Mouse (Mus musculus) frontal cortex, adult 2 months (tissue): ENCODE data around the gene Tdp1. TPM values are rescaled to one million over a fixed set of nuclear protein-coding genes. Genes with fewer than 3 reads are reported as not detected.
"Not testable (repeated sequence)": the region's sequence is repeated elsewhere in the genome, so short reads cannot be mapped to it uniquely, and the experiment has no call there.

Experiments used
- DNase-seq, 2 experiments: peaks; one replicate each; pipeline ENCODE4 v3.0.0; 2022; ENCODE audit warnings: low spot score in 1 of 2; ENCODE audit errors: extremely low spot score in 1 of 2
- polyA plus RNA-seq: library from polyadenylated mRNA; depleted of rRNA; stranded (reverse); fragments of >200 nt; gene quantifications from 2 replicates; pipeline ENCODE4 v1.2.3, GENCODE M21; 2012

Tdp1 gene
- polyA plus RNA-seq, 1 experiment = 23.5 TPM

DNA sequence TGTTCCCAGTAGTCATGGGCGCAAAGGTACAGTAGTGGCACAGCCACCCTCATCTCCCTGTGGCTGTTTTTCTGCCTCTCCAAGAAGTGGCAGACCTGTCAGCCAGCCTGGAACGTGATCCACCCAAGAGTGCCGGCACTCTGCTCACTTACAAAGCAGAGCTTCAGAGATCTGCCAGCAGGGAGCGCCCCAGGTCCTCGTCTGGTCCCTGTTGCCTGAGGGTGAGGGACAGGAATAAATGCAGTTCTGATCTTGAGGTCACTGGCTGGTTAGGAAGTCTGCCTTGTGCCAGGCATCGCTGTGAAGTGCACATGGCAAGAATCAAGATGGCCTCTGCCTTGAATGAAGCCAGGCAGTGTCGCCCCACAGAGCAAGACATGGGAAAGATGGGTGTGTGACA lies 68.6 kb downstream of the Tdp1 start:
- DNase-seq = peak in 1 of 2 experiments; percentile 76

DNA sequence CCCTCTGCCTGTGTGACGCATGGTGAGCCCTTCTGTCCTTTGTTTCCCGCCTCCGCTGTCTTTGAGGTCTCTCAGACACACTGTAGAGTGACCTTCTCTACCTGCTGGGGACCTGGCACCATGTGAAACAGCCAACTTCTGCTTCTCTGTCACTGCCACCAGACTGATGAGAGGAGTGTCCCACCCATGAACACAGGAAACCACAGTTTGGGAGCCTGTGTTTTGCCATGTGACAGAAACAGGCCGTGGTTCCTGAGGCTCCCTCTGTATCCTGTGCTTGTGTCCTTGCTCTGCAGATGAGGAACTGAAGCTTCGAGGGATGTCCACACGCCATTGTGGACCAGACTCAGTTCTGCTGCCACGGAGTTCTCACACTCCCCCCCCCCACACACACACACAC lies 72.1 kb downstream of the Tdp1 start:
- DNase-seq = no peak

DNA sequence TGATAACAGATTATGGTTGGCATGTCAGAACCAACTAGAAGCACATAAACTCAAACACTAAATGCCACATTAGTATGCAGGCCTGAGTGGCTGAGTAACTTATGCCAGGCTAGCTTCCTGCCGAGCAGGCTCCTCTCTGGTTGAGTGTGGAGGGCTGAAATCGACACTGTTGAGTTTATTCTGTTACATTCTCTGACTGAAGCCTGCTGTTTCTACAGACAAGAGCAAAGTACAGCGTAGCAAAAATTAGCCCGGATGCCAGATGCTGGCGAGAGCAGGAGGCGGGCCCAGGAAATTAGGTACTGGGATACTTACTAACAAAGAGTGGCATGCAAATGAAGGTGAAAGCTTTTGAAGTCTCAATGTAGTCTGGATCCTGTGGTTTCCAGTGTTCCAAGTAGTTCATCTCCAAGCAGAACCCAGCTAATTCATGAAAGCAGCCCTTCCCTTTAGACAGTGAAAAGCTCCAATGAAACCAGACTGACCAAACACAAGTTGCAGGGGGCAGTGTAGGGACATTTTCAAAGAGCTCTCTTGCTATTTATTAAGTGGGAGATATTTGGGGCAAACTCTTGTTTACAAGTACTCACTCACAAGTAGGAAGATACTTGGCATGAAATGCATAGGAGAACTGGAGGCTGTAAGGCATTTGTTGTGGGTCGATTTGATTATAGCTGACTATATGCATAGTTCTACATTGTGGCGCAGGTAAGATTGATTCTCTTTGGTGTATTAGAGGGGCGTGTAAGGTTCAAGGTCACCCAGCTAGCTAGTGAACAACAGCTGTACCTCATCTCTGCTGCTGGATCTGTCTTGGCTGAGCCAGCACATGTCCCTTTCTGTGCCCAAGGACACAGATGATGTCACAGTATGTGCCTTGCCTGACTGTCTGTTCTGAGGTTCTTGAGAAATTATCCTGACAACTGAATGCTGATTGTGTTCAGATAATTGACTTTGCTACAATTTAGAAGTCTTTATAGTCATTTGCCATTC lies 74.0 kb downstream of the Tdp1 start:
- peak in 1 of 2 experiments; percentile 51 for DNase-seq

DNA sequence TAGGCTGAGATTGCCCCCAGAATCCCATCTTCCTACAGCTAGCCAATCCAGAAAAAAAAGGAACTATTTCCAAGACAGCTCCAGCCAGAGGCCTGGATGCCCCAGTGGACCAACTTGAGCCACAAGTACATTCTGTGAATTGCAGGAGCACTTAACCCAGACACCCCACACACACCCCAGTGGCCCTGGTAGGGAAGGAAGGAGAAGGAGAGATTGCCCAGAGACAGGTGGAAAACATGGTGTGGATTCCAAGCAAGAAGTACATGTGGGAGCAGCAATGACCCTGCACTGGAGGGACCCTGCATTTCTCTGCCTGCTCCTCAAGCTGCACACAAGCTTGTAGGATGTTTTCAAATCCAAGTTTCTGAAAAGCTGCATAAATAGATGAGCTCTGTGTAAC lies 75.0 kb downstream of the Tdp1 start:
- DNase-seq = no peak

DNA sequence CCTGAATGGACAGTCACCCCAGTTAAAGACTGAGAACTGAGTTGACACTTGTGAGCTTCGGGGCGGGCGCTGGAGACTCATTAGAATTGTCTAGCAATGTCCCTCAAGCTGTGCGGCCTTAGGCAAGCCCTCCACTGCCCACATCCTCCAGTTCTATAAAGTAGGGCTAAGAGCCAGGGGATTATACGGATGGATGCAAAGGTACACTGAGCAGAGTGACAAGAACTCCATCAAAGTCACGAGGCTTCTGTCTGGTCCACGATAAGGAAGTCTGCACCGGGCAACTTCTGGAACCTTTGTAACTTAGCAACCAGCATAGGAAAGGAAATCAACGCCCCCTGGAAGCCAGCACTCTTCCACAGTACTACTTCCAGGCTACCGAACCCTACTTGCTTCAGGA lies 75.6 kb downstream of the Tdp1 start:
- DNase-seq = no peak

DNA sequence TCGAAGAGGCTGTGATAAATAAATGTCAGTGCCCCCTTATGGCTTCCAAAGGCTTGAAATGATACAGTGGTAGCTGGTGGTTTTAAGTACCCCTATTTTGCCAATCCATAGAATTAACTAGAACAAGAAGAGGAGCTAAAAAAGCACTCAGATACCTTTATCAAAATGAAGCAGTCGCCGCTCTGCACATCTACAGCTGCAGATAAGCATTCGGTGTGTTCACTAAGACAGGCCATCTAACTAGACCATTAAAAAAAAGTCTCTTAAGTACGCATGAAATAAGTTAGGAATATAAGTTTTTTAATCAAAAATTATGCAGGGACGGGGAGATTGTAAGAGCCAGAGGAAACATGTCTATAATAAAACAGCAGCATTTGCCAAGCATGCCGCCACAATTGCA lies 76.4 kb downstream of the Tdp1 start:
- no peak for DNase-seq

DNA sequence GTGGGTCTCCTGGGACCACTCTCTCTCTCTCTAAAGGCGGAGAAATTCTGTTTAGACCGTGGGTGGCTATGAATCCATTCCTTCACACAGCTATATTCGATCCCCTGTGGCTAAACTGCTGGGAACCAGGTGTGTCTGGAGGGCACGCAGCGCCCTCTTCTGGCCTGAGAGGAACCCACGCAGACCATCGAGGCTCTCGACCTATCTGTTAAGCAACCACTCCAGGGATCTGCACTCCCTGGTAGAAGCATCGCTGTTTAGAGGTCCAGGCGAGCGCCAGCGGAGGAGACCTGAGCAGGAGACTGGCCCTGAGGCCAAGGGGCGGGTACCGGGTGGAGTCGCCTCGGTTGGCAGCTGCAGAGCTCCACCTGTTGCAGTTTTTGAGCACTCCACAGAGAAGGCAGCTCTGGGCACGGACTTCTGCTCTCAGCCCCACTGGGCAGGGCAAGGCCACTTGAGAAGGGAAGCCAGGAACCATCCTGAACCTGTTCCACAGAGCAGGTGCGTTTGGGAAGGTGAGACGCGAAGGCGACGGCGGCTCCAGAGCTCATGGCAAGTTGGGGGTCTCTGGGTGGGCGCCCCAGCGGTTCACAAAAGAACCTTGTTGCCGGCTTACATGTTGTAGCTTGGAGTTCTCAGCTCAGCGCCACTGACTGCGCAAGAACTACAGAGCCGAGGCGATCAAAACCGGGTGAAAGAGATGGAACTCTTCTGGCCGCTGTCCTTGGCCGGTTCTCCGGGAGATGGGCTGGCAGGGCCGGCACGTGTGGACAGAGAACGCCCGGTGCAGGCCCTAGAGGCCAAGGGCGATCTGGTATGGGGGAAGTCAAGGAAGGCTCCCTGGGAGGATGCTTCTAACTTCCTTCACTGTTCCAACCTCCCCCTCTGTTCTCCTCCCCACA lies 80.2 kb downstream of the Tdp1 start, which contains the start of gene Kcnk13:
TSS of gene Kcnk13 (plus strand) at position 199 of the 902 bp plus-strand sequence.
- peak; percentile 57 to 88 for DNase-seq

DNA sequence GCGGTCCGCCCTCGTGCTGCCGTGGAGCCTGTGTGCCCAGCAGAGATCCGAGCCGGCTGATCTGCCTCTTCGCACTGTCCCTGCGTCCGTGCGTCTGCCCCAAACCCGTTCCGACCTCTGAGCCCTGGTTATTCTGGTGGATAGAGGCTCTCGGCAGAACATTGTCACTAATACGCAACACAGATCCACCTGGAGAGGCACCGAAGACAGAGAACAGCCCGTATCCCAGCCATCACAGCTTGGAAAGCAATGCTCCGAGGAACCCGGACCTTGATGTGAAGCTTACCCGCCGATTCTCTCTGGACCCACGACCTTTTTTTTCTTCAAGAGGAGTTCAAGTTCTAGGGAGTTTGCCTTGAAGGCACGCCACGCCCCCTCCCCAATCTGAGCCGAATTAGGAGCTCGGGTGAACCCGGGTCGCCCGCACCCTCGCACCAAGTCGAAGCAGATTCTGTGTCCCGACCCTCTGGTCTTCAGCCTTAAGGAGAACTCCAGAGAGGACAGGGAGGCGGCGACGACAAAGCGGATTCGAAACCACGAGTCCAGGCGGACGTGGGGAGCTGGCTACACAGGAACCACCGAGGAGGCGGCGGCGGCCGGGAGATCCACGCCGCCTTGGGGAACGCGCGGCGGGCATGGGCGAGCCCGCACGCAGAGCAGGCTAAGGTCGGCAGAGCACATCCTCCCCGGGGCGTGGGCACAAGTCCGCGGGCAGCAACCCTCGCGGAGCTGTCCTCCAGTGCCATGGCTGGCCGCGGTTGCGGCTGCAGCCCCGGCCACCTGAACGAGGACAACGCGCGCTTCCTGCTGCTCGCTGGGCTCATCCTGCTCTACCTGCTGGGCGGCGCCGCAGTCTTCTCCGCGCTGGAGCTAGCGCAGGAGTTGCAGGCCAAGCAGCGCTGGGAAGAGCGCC lies 81.1 kb downstream of the Tdp1 start:
- DNase-seq = peak in 1 of 2 experiments; percentile 48

DNA sequence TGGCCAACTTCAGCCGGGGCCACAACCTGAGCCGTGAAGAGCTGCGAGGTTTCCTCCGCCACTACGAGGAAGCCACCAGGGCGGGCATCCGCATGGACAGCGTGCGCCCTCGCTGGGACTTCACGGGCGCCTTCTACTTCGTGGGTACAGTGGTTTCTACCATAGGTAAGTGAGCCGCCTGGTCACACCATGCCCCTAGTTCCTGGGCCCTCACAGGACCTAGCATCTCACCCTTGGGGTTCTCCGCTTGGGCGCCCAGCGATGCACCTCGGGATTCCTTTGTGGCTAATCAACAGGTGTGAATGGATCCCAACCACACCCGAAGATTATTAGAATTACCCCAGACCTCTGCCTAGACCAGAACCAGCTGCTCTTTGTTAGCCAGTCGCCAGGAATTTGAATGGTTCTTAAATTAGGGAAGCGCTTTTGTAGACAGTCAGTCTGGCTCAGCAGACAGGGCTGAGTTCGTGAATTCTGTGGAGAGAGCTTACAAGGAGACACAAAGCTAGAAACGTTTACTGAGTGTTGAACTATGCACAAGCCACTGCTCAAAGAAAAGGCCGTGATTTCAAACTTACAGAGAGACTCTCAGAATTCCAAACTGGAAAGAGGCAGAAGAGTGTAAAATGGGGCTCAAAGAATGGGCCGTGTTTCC lies 81.9 kb downstream of the Tdp1 start:
- no peak for DNase-seq

DNA sequence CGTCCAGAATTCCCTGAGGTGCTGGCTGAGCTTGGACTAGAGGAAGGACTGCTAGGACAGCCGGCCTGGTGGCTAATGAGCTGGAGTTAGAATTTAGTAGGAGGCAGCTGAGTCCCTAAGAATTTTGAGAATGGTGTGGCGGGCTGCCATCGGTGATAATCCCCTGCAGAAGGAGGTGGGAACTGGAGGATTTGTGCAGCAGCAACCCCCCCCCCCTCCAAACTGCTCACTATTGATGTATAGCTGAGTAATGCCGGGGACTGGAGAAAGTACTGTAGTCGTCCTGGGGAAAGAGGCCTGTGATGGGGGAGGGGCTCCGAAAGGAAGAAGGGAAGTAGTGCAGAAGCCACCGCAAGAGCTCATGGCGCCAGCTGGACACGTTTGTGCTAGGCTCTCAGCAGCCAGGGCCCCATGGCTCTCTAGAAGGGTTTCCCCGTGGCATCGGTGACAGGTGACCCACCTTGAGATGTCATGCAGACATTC lies 82.6 kb downstream of the Tdp1 start:
- DNase-seq = no peak

DNA sequence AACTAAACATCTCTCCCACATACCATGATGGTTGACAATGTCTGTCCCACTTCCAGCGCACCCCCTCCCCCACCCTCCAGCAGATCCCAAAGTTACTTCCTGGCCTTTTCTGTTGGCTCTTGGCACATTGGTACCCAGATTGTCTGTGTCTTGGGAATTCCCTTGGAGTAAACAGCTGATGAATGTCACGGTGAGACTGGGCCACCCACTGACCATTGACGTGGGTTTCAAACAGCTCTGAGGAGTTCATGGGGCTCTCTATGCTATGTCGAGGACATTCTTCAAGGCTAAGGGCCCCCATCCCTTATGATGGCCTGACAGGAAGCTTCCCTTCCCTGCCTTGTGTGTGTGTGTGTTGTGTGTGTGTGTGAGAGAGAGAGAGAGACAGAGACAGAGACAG lies 85.6 kb downstream of the Tdp1 start:
- no peak for DNase-seq

DNA sequence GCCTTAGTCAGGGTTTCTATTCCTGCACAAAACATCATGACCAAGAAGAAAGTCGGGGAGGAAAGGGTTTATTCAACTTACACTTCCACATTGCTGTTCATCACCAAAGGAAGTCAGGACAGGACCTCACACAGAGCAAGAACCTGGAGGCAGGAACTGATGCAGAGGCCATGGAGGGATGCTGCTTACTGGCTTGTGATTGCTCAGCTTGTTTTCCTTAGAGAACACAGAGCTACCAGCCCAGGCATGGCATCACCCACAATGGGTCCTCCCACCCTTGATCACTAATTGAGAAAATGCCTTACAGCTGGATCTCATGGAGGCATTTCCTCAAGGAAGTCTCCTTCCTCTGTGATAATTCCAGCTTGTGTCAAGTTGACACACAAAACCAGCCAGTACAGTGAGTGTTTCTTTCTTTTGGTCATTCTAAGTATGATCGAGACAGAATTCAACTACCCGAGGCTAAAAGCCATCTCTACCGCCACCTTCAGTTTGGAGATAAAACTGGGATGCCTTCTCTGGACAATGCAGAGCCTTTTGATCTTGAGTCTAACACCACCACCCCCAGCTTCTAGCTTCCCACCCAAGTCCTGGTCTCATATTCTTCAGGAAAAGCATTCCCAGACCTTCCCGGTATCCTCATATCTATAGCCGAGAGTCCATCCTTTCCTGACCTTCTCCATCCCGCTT lies 87.0 kb downstream of the Tdp1 start:
- DNase-seq = not testable (repeated sequence)

DNA sequence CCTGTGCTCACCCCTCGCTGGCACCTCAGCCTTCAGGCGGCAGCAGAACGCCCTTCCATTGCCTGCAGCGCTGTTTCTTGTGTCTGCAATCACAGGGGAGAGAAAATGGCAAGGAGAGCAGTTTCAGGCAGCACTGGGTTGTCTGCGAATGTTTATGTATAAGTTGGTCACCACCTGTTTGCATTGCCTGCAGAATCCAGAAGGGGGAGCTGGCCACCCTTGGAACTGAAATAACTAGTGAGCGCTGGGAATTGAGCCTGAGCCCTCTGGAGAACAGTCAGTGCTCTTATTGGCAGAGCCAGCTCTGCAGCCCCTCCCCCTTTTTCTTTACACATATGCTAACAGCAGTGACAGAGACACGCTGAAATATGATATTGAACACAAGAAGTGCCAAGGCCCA lies 88.5 kb downstream of the Tdp1 start:
- DNase-seq = no peak

DNA sequence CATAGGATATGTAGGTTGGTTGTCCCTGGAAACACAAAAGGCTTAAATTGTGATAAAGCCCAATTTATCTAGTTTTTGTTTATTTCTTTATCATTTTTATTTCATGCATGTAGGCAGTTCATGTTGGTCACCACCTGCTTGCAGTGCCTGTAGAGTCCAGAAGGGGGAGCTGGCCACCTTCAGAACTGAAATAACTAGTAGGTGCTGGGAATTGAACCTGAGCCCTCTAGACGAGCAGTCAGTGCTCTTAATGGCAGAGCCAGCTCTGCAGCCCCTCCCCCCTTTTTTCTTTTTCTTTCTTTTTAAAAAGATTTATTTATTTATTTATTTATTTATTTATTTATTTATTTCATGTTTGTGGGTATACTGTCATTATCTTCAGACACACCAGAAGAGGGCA lies 89.3 kb downstream of the Tdp1 start:
- DNase-seq = no peak

DNA sequence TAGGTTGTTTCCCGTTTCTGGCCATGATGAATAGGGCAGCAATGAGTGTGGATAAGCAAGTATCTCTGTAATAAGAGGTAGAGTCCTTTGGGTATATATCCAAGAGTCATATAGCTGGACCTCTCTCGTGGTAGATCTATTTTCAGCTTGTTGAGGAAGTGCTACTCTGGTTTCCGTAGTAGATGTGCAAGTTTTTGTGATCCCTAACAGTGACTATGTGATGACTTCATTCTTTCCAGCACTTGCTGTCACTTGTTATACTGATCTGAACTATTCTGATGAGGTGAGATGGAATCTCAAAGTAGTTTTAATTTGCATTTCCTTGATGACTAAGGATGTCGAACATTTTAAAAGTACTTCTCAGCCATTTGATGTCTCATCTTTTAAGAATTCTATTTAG lies 95.2 kb downstream of the Tdp1 start:
- DNase-seq = no peak

DNA sequence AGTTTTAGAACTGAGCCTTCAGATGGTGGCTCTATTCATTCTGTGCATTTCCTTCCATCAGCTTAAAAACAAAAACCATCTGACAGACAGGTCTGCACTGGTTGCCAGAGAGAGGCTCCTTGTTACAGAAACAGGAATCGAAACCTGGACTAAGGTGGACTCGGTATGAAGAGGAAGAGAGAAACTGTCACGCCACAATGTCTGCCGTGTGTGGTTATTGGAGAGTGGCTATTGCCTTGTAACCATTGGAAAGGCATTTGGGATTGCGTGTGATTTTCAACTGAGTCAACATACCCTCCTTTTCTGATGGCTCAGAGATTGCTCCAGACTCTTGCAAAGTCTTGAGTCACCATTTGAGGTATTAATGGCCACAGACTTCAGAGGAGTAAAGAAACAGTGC lies 102.5 kb downstream of the Tdp1 start:
- DNase-seq = no peak

DNA sequence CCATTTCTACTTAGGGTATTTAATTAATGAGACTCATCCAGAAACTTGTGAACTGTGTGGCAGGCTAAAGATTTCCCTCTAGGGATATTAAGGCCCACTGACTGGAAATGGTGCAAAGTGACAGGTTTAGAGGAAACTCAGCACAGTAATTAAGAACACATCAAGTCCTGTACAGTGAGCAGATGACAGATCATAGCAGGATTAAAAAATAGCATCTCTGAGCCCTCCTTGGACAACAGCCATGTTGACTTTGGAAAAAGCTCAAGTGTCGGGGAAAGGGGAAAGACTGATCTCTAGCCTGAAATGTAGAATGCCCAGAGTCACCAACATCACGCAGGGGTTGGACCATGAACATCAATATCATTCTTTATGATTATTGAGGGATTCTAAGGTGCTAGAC lies 103.8 kb downstream of the Tdp1 start:
- no peak for DNase-seq

DNA sequence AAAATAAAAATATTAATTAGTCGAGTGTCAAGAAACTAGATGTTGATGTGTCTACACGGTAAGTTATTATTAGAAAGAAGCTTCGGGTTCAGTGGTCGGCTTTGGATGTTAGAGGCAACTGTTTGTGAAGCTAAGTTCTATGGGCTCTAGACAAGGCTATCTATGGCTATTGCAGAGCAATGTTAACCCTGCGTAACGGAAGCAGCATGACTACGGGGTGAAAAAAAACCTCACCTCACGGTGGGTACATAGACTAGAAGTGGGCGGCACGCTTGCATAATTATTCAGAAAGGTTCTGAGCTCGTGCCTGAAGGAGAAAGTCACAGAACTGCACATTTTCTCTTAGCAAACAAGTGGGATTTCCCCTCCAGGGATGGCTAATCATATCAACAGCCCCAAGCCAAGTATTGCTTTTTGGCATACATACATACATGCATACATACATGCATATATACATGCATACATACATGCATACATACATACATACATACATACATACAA lies 108.1 kb downstream of the Tdp1 start:
- DNase-seq = no peak
